Mouse (Mus musculus): ENCODE measurements around the gene Rcor3.

GRCm38 (mm10) chr1:192081129-192081528 is 56.7 kb downstream of the Rcor3 start:
- TF ChIP-seq CTCF (IDR thresholded peaks at IDR 0.05; ENCODE audit: low read depth) (no peak), EP300 (IDR thresholded peaks at IDR 0.05; ENCODE audit: low read depth) (no peak)

Measured in liver, postnatal 0 days (tissue).